Mouse (Mus musculus) ES-CJ7 (cell line): ENCODE results near the gene Gm14434.
"Not testable (repeated sequence)": the region's sequence is repeated elsewhere in the genome, so short reads cannot be mapped to it uniquely, and the experiment has no call there.

Experiments
- DNase-seq: peaks from one replicate; pipeline ENCODE4 v3.0.0; 2011; ENCODE audit warnings: low read depth, low spot score

Gene Gm14434

GRCm38 (mm10) chr2:176486683-176487082 lies at the start of gene Gm14434:
Gene Gm14434 (minus strand): TSS chr2:176486783.
- DNase-seq, result not testable (repeated sequence)

- DNase-seq, result not testable (repeated sequence)
Observed at GRCm38 (mm10) chr2:176520756-176521155, 34.2 kb upstream of the Gm14434 start, which contains the start of gene Zfp967. Gene Zfp967 (plus strand): TSS chr2:176521056.

GRCm38 (mm10) chr2:176423294-176423693 lies 63.3 kb downstream of the Gm14434 start, which contains the start of gene Gm14435:
Gene Gm14435 (plus strand): TSS chr2:176423594.
- DNase-seq, result not testable (repeated sequence)
